Mouse (Mus musculus) gastrocnemius, postnatal 4 days (tissue): ENCODE data around the gene Veph1. TPM values are rescaled to one million over a fixed set of nuclear protein-coding genes. Genes with fewer than 3 reads are reported as not detected.
A peak's percentile ranks its signal among the peaks of the same experiment; 100 is the strongest.

Experiments used
- DNase-seq, 2 experiments: peaks; one replicate each; pipeline ENCODE4 v3.0.0; 2021 to 2022; ENCODE audit warnings: low spot score in 2 of 2, mixed read lengths in 2 of 2
- total RNA-seq, 2 experiments: library from RNA; stranded (reverse); gene quantifications; 2 replicates each; pipeline ENCODE4 v1.2.3; 2021

The Veph1 gene
- total RNA-seq, 2 experiments from 2014 or later = 0.05 TPM; not detected in 1

DNA sequence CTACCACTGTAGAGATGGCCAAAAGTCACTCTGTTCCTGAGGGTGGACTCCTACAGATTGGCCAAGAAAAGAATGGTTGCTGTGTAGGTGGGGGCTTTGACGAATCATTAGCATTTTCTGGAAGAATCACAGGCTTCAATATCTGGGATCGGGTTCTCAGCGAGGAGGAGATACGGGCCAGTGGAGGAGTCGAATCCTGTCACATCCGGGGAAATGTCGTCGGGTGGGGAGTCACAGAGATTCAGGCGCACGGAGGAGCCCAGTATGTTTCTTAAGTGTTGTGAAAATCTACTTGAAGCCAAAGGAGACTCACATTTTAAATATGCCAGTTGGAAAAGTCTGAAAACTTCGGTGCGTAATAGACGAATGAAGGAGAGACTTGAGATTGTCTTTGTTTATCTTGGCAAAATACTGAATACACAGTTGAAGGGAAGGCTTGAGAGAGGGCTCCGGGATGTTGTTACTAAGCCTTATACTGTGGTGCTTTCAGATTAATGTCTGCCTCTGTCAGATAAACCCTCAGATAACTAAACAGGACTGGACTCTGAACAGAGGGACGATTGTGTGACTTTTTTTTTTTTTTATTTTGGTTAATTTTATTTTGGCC, 71.6 kb downstream of the Veph1 start:
- DNase-seq = no peak

DNA sequence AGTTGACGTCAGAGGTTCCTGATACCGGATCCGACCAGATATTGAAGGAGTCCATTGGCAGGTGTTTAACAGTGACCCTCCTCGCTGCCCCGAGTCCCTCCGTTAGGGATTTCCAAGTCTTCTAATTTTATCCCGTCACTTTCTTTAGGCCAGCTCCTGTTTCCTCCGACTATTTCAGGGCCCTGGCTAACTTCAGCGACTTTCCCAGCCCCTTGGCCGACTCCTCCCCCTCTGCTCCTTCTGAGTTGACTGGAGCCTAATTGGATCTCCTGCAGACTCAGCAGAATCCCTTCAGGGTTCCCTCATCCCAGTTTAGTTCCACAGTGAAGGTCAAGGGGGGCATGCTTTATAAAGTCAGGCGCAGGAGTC, 75.4 kb downstream of the Veph1 start:
- peak in 1 of 2 experiments; percentile 27 for DNase-seq

DNA sequence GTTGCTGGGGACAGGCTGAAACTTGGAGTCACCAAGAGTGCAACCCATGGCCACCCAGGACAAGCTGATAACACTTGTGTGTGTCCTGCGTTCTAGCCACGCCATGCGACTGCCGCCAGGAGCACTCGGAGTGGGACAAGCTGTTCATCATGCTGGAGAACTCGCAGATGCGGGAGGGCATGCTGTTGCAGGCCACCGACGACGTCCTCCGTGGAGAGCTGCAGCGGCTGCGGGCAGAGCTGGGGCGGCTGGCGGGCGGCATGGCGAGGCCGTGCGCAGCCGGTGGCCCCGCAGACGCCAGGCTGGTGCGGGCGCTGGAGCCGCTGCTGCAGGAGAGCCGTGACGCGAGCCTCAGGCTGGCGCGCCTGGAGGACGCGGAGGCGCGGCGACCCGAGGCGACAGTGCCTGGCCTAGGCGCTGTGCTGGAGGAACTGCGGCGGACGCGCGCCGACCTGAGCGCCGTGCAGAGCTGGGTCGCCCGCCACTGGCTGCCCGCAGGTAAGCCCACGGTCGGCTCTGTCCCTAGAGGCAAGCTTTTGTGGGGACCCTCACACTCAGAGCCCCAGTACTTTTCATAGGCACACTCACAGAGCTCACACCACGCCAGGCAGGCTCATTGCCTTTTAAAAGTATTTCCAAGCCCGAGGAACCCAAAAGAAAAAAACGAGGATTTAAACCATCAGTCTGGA, 75.9 kb downstream of the Veph1 start:
- peak; percentile 26 to 53 for DNase-seq

DNA sequence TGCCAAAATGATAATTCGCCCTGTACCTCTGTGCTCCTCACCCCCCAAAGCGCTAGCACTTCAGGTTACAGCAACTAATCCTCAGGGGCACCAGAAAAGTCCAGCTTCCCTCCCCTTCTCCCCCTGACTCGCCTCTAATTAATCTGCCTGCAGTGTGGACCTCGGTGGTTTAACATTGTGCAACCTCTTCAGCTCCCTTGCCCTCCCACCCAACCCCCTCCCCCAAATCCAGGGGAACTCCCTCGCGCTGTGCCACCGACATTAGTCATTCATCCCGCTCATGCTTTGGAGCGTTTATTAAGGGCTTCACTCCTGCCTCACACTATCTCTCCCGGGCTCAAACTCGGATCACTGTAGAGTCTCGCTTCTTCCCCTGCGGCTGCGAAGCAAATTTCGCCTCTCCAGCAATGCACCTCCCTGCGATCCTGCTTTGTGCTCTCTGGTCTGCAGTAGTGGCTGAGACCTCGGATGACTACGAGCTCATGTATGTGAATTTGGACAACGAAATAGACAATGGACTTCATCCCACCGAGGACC, 76.9 kb downstream of the Veph1 start, which contains the start of gene Ptx3:
Ptx3 (plus strand) TSS at position 256 of the 537 bp plus-strand sequence.
- DNase-seq = no peak

DNA sequence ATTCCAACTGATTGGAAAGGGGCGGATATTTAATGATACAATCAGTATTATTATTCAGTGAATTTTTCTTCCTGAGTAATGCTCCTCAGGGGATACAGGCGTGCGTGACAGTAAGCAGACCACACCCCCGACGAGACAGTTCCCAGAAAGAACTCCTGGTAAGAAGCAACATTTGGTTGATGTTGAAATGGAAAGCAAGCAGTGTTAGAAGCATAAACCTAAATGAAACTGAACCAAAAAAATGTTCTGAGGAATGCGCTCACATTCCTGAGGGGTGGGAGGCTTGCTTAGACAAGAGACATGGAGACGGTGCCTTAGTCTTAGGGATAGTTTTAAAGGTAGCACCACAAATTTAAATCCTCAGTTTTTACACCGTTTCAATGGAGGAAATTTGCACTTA, 80.9 kb downstream of the Veph1 start:
- peak in 1 of 2 experiments; percentile 15 for DNase-seq

DNA sequence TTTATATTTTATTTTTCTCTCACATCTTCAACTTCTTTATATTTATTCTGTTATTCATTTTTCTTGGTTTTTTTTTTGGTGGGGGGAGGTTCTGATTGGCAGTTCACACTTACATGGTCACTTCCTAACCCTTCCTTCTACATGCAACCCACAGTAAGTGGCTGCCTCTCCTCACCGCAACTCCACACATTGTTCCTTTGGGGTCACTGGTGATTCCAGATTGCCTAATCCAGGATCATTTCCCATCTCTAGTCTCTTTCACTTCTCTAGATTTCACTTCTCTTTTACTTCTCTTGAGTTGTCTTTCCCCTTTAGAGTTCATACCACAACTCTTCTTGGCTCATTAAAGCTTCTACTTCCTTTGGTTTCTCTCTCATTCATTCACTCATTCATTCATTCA, 83.1 kb downstream of the Veph1 start:
- no peak for DNase-seq

DNA sequence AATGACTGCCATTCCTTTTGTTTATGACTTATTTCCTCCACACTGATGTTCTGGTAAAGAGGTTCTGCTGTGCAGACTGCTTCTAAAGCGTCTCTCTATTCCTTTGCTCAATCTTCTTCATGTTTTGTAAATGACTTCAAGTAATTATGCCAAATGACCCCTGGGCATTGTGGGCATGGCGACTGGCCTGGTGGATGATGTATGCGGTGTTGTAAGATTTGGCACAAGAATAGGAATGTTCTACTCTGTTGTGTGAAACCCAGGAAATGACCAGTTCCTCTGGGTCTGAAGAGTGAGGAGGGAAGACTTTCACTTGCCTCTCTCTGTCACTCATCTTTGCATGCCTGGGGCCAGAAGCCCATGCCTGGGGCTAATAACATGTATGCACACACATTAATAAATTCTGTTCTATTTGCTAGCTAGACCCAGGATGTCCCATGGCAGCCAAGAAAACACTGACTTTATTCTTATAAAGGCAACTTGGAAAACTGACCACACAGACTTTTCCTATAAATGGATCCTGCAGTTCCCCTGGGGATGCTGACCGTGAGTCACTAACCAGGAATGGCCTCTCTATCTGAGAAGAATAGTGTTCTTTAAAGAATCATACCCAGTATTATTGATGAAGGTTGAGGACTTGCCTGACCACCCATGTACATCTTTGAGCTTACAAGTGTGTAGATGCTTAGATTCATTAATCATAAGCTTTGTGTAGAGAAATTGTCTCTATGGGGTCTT, 87.6 kb downstream of the Veph1 start:
- no peak for DNase-seq

DNA sequence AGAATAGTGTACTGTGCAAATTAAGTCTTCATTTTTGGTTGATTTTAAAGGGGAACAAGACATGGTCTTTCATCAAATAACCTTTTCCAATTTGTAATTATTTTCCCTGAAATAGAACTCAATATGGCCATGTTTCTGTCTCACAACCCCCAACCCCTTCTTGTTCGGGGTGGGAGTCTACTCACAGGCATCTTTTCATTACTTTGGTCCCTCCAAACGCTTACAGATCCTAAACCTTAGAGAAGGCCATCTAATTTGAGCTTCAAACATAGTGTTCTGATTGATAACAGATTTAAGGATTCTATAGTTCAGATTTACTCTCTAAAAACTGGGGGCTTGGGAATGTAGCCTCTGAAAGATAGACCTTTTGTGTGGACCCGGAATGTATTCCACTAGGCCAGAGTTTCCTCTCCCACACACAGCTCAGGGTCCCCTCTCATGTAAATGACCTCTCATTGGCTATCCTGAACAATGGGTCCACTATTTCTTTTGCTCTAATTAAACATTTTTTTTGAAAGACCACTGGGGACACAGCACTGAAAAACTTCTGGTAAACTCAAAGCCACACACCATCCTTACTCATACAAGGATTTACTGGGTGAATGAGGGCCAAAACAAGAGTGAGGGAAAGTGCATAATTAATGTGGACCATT, 102.6 kb downstream of the Veph1 start:
- no peak for DNase-seq

DNA sequence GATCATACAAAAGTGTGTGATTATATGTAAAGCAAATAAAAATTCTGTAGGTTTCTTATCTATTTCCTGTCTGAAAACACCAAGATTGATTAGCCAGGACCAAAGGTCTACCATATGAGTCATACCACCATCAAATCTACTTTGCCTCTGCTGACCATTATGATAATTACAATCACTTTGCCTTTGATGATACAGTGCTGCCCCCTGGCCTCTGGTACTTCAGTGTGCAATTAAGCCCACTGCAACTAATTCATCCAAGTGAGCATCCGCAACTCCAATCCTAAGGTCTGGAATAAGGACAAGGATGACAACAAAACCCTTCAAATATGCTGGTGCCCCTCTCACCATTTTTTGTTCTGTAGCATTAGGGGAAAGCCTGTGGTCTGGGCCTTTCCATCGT, 117.0 kb downstream of the Veph1 start:
- DNase-seq = no peak

DNA sequence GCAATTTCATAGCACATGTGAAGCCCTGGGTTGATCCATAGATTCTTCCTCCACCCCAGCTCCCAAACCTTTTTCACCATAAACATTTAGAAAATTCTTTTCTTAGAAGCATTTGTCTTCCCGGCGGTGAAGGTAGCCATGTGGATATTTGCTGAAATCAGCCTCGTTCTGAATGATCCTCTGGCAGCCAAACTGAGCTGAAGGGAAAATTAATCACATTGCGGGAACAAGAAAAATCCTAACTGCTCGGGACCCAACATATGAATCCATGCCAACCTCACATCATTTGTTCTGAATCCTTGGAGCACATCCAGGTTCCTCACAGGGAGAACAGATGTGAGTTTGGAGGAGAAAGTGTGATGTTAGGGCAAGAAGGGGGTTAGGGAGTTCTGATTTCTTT, 123.7 kb downstream of the Veph1 start:
- DNase-seq = peak in 1 of 2 experiments; percentile 26

DNA sequence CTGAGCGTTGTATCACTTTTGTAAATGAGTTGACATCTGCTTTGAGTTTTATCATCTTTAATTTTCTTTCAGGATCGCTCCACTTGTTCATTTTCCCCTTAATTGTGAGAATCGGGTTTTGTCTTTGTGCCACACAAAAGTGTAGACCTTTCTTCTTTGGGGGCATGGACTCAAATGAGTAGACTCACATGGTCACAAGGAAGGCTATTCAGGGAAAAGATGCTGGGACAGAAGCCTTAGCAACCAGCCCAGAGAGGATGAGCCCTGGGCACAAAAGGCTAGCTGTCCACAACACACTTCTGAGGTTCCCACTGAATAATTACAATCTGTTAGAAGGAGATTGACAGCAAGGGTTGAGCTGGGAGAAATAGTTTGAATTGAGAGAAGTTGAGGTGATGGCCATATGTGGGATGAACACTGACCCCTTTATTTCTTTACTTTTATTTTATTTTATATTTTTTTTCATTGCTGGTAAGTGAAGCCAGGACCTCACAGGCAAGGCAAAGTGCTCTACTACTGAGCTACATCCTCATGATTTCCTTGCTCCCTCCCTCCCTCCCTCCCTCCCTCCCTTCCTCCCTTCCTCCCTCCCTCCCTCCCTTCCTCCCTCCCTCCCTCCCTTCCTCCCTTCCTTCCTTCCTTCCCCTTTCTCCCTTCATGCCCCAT, 126.6 kb downstream of the Veph1 start:
- no peak for DNase-seq

DNA sequence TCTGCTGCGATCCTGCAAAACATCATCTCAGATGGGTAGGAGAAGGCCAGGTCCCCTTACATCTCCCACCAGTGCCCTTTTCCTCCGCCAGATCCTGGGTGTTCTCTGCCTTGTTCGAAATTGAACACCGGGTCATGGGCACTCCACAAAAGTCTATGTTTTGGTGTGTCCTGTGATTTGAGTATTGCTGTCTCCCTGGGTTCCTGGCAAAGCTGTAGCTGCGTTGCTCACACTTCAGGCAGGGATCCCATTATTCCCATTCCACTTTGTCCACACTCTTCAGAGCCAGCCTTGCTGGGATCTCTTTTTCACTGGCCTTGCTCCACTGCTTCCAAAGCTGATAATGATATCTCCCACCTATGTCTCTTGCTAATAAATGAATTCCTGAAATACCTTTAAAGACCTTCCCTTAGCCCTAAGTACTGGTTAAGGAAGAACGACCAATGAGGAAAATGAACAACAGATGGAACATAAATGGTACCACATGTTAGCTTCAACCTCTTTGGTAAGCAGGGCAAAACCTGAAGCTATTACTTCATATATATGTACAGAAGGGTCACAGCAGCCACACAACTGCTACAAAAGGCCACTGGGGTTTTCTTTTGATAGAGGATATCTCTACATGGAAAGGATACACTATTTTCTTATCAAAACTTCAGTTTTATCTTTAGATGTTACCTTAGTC, 129.9 kb downstream of the Veph1 start:
- DNase-seq = no peak

DNA sequence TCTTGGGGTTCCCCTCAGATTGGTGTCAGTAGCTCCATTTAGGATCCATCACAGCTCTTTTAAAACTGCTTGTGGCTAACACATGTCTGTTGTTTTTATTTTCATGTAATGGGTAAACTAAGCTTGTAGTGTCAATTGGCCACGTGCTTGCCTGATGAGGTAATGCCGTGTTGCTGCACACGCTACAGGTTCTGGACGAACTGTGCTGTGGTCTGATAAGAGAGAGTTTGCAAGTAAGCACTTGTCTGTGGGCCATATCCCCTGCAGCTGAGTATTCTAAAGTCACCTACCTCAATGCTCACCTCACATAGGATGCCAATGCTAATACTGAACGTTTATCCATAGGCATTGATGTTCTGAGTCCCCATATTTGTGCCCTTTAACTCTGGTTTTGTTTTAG, 131.6 kb downstream of the Veph1 start:
- no peak for DNase-seq

DNA sequence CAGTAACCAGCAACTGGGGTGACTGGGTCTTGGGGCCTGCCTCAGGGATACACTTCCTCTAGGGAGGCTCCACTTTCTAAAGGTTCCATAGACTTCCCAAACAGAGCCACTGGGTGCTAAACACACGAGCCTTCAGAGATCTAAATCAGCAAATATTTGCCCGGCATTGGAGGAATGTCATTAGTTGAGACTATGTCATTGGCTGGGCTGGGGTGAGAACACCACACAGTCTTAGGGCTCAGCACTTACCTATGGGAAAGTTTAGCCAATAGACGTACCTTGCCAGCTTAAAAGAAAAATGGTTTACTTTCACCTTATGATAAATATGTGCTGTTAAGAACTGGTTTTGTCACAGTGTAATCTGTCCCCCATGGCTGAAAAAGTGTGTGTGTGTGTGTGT, 132.1 kb downstream of the Veph1 start:
- no peak for DNase-seq

DNA sequence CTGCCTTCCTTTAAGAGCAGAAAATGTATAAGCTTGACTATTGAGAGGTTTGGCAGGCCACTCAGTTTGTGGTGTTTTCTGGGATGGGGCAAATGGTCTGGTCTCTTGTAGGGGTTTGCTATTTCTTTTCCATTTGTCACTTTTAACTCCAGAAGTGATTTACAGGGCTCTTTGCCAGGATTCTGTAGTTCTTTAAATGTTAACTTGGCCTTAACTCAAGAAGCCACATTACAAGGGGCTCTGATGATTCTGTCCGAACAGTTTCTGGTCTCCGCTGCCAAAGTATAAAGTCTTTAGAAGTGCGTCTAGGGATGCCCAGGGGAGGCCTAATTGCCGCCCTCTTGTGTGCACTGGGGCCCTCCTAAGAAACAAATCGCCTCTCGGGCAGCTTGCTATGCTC, 134.0 kb downstream of the Veph1 start:
- no peak for DNase-seq

DNA sequence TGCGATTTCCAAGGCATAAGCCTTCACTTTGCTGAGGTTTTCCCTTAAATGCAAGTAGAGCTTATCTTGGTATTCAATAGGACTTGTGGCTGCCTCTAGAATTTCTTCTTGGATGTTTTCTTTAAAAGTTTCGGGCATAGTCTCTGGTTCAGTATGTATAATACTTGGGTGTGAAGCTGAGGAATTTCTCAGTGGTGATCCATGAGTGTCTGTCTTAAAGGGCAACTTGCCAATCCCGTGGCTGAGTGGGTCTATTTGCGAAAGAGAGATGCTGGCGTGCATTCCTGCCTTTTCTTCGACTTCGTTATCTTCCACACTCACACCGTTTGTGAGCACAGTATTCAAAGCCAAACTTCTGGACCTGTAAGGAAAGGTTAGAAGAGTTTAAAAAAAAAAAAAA, 138.7 kb downstream of the Veph1 start:
- DNase-seq = no peak

DNA sequence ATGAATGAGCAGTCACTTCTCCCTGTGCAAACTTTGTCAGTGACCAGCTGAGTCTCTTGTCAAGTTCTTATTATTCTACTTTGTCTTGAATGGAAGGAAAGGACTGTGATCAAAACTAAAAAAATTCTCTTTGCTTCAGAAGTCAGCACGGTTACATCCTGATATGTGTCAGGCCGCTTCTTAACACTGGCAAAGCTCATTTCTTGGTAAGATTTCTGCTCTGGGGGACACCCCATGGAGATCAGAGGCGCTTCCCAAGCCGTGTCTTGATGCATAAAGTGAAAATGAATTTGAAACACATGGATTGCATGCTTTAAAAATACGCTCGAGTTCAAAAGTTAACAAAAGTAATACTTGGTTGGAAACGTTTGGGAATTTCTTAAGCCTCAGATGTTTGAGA, 159.0 kb downstream of the Veph1 start:
- no peak for DNase-seq

DNA sequence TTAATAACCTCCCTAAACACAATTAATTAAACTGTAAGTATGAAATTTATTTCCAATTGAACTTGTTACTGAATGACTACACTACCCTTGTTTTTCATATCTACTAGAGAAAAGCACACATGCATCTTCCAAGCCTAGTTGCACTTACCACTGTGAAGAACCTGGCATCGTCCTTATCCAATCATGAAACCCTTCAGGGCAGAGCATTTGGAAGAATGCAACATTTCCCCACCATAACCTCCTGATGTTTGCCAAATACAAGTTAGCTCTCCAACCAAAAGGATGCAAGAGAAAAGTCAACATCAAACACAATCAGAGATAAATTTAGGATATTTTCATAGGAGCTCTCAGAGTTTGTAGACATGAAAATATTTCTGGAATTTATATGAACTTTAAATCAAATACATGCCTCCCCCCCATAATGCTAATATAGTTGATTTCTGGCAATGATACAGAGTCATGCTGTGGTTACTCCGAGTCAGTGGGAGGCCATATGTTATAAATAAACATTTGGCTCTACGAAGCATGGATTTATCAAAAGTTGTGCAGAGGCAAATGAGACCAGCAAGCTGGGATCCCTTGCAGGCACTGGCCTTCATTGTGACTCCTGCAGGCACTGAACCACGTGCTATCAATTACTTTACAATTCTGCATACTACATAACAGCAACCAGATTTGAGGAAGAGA, 165.2 kb downstream of the Veph1 start:
- no peak for DNase-seq

DNA sequence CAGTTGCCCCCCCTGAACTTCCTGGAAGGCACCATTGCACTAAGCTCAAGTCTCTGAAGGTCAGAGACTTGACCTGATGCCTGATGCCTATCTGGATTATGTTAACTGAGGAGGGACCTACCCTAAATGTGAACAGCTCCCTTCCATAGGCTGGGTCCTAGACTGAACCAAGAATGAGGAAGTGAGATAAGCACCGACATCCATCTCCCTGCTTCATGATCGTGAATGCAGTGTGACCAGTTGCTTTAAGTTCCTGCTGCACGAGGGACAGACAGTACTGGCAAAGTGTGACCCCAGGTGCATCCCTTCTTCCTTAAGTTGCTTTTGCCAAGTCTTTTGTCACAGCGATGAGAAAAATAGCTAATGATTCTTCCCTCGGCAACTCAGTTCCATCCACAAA, 166.9 kb downstream of the Veph1 start:
- DNase-seq = no peak

DNA sequence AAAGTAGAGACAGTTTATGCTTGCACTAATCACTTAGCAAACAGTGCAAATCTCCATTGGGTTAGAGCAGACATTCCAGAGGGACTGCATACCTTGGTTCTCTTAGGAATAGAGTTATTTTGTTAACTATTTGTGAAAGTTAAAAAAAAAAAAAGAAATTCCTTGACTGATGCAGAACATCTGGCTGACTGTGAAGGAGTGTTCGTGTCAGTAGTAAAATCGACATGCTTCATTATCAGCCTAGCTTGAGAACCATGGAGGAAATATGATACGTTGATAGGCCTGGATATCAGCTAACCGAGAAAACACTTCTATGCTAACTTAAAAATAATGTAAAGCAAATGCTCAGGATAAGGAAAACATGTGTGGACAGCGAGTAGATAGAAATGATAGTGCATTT, 191.1 kb downstream of the Veph1 start:
- no peak for DNase-seq
